Mouse (Mus musculus) kidney, postnatal 10 days (tissue): ENCODE measurements around the gene Pcna.
"Not testable (repeated sequence)": the region's sequence is repeated elsewhere in the genome, so short reads cannot be mapped to it uniquely, and the experiment has no call there.

Experiments used
- DNase-seq: peaks from one replicate; pipeline ENCODE4 v3.0.0; 2021; ENCODE audit warnings: mixed read lengths

The Pcna gene

GRCm38 (mm10) chr2:132252542-132253528, at the start of gene Pcna:
TSS of gene Pcna (minus strand) at chr2:132253314.
- DNase-seq = peak; percentile 98

- DNase-seq = no peak
Observed at GRCm38 (mm10) chr2:132301436-132301835, 48.3 kb upstream of the Pcna start.

GRCm38 (mm10) chr2:132298250-132298649, 45.1 kb upstream of the Pcna start:
- no peak for DNase-seq

- DNase-seq = no peak
Observed at GRCm38 (mm10) chr2:132293694-132294450, 40.8 kb upstream of the Pcna start.

GRCm38 (mm10) chr2:132292083-132292482, 39.0 kb upstream of the Pcna start:
- DNase-seq = no peak

GRCm38 (mm10) chr2:132291265-132291664, 38.2 kb upstream of the Pcna start:
- DNase-seq = peak; percentile 28

- no peak for DNase-seq
Observed at GRCm38 (mm10) chr2:132290808-132291207, 37.7 kb upstream of the Pcna start.

GRCm38 (mm10) chr2:132289213-132289612, 36.1 kb upstream of the Pcna start:
- DNase-seq = not testable (repeated sequence)

GRCm38 (mm10) chr2:132286376-132287076, 33.4 kb upstream of the Pcna start:
- DNase-seq = no peak

GRCm38 (mm10) chr2:132285722-132286121, 32.6 kb upstream of the Pcna start:
- DNase-seq = not testable (repeated sequence)

GRCm38 (mm10) chr2:132284492-132285139, 31.5 kb upstream of the Pcna start:
- DNase-seq = peak; percentile 74

GRCm38 (mm10) chr2:132283236-132284070, 30.3 kb upstream of the Pcna start:
- peak; percentile 24 for DNase-seq

GRCm38 (mm10) chr2:132282453-132283174, 29.5 kb upstream of the Pcna start:
- peak; percentile 30 for DNase-seq

GRCm38 (mm10) chr2:132281560-132282452, 28.7 kb upstream of the Pcna start:
- peak; percentile 22 for DNase-seq

GRCm38 (mm10) chr2:132280518-132281120, 27.5 kb upstream of the Pcna start:
- DNase-seq = no peak

GRCm38 (mm10) chr2:132279978-132280377, 26.9 kb upstream of the Pcna start:
- DNase-seq = peak; percentile 29

GRCm38 (mm10) chr2:132279336-132279882, 26.3 kb upstream of the Pcna start:
- DNase-seq = no peak

GRCm38 (mm10) chr2:132278273-132278853, 25.2 kb upstream of the Pcna start:
- no peak for DNase-seq
